Mouse (Mus musculus): ENCODE data around the gene Ube2j2.

DNA sequence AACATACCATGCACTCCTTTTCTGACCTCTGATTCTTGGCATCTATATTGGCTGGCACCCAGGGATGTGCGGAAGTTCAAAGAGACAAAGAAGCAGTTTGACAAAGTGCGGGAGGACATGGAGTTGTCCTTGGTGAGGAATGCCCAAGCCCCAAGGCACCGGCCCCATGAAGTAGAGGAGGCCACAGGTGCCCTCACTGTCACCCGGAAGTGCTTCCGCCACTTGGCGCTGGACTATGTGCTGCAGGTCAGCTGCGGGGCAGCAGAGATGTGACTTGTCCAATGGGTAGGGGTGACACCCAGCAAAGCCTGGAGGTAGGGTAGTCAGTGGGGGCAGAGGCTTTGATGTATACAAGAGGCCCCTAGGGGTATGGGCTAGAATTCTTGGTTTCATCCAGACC is 44.3 kb upstream of the Ube2j2 start:
- TF ChIP-seq POLR2A (IDR thresholded peaks at IDR 0.05; ENCODE audit: control insufficient read depth, low read depth, low read length): no peak
- TF ChIP-seq CTCF (IDR thresholded peaks at IDR 0.05; ENCODE audit: control insufficient read depth, insufficient read depth, insufficient replicate concordance, low read depth, low read length): no peak

Data from testis, adult 2 months (tissue).